Mouse (Mus musculus) c-Kit-negative CD71-positive TER-119-positive erythroid progenitor cells, embryonic 14.5 days (primary cell): ENCODE results near the gene Adipoq.

ENCODE experiments used
- DNase-seq: peaks from one replicate; pipeline ENCODE4 v3.0.0-alpha.2; 2013; ENCODE audit warnings: low read depth, low spot score

Adipoq gene

DNA sequence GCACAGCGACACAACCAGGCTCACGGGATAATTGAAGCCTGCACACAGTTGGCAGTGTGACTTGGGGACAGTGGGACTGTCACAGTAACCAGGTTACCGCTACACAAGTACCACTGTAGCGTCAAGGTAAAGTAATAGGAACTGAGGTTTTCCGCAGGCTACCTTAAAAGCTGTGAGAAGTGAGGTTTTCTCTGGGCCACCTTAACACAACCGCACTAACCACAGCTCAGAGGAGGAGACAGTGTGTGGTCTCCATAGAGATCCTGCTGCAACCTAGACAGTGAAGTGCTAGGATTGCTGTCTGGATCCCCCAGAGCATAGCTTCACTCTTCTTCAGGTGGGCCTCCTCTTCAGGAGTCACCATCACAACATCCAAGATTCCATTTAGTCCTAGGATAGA, 50.5 kb downstream of the Adipoq start:
- DNase-seq, result no peak

- no peak for DNase-seq
Observed at GRCm38 (mm10) chr16:23201498-23201897, 55.2 kb downstream of the Adipoq start.
